Mouse (Mus musculus) embryo, embryonic 11 days (tissue): ENCODE measurements around the gene Catsperg1.
"Not testable (repeated sequence)": the region's sequence is repeated elsewhere in the genome, so short reads cannot be mapped to it uniquely, and the experiment has no call there.

Experiments
- DNase-seq: peaks from one replicate; pipeline ENCODE4 v3.0.0-alpha.2; 2015

Catsperg1 gene

GRCm38 (mm10) chr7:29213675-29214082, at the start of gene Catsperg1:
Catsperg1 (minus strand) TSS chr7:29214035.
- DNase-seq = peak; percentile 85

GRCm38 (mm10) chr7:29262151-29262550, 48.3 kb upstream of the Catsperg1 start:
- DNase-seq = no peak

- peak; percentile 28 for DNase-seq
Measured at GRCm38 (mm10) chr7:29259781-29260730, 46.2 kb upstream of the Catsperg1 start.

GRCm38 (mm10) chr7:29257368-29257767, 43.5 kb upstream of the Catsperg1 start:
- no peak for DNase-seq

- no peak for DNase-seq
Measured at GRCm38 (mm10) chr7:29255875-29256274, 42.0 kb upstream of the Catsperg1 start.

GRCm38 (mm10) chr7:29253842-29254241, 40.0 kb upstream of the Catsperg1 start:
- no peak for DNase-seq

GRCm38 (mm10) chr7:29251166-29251565, 37.3 kb upstream of the Catsperg1 start:
- no peak for DNase-seq

GRCm38 (mm10) chr7:29248261-29248841, 34.5 kb upstream of the Catsperg1 start, which contains the start of gene 2200002D01Rik:
2200002D01Rik (minus strand) TSS chr7:29248466.
- DNase-seq = peak; percentile 63

- DNase-seq = no peak
Measured at GRCm38 (mm10) chr7:29247706-29248105, 33.9 kb upstream of the Catsperg1 start.

GRCm38 (mm10) chr7:29247314-29247700, 33.5 kb upstream of the Catsperg1 start:
- DNase-seq = peak; percentile 74

GRCm38 (mm10) chr7:29246619-29247313, 32.9 kb upstream of the Catsperg1 start:
- DNase-seq = no peak

- no peak for DNase-seq
Measured at GRCm38 (mm10) chr7:29246015-29246414, 32.2 kb upstream of the Catsperg1 start.

- no peak for DNase-seq
Measured at GRCm38 (mm10) chr7:29244732-29245416, 31.0 kb upstream of the Catsperg1 start.

GRCm38 (mm10) chr7:29238019-29238967, 24.5 kb upstream of the Catsperg1 start, which contains the start of gene Yif1b:
Yif1b (plus strand) TSS chr7:29238329.
- peak; percentile 100 for DNase-seq

GRCm38 (mm10) chr7:29237596-29237995, 23.8 kb upstream of the Catsperg1 start:
- DNase-seq = not testable (repeated sequence)

GRCm38 (mm10) chr7:29236593-29236992, 22.8 kb upstream of the Catsperg1 start:
- DNase-seq = no peak

GRCm38 (mm10) chr7:29234661-29235060, 20.8 kb upstream of the Catsperg1 start:
- no peak for DNase-seq

GRCm38 (mm10) chr7:29233745-29234144, 19.9 kb upstream of the Catsperg1 start:
- DNase-seq = no peak

GRCm38 (mm10) chr7:29232247-29233013, 18.6 kb upstream of the Catsperg1 start, which contains the start of gene Kcnk6:
Kcnk6 (minus strand) TSS chr7:29232515.
- DNase-seq = peak; percentile 47

- DNase-seq = no peak
Measured at GRCm38 (mm10) chr7:29231517-29231916, 17.7 kb upstream of the Catsperg1 start.
